Mouse (Mus musculus) left cerebral cortex, postnatal 10 days (tissue): Measurements from ENCODE around the gene Rasgef1b. TPM values are rescaled to one million over a fixed set of nuclear protein-coding genes. Genes with fewer than 3 reads are reported as not detected.

Experiments used
- DNase-seq, 2 experiments: peaks; one replicate each; pipeline ENCODE4 v3.0.0; 2021 to 2022; ENCODE audit warnings: low spot score in 2 of 2, mixed read lengths in 1 of 2; ENCODE audit errors: extremely low spot score in 1 of 2
- intact Hi-C: fragments of 180-260 bp; cut with DNase I; formaldehyde crosslinking; loops from one replicate; pipeline ENCODE4 v1.15.1; 2025
- total RNA-seq, 2 experiments: library from RNA; stranded (reverse); gene quantifications; 2 replicates each; pipeline ENCODE4 v1.2.3; 2021

Rasgef1b gene
- total RNA-seq, 2 experiments from 2014 or later, result 53.8 to 58.4 TPM

GRCm38 (mm10) chr5:99398472-99399070 lies 330.3 kb downstream of the Rasgef1b start:
- DNase-seq, result no peak
- intact Hi-C loops, result no loop called here

- intact Hi-C loops, result no loop called here
- no peak for DNase-seq
Observed at GRCm38 (mm10) chr5:99394578-99394977, 334.3 kb downstream of the Rasgef1b start.

- intact Hi-C loops, result no loop called here
- no peak for DNase-seq
Observed at GRCm38 (mm10) chr5:99391525-99391924, 337.3 kb downstream of the Rasgef1b start.

GRCm38 (mm10) chr5:99390776-99391175 lies 338.1 kb downstream of the Rasgef1b start:
- DNase-seq, result no peak
- intact Hi-C loops, result no loop called here

GRCm38 (mm10) chr5:99390314-99390713 lies 338.6 kb downstream of the Rasgef1b start:
- intact Hi-C loops, result no loop called here
- DNase-seq, result no peak

GRCm38 (mm10) chr5:99388585-99389250 lies 340.1 kb downstream of the Rasgef1b start:
- no peak for DNase-seq
- intact Hi-C loops, result no loop called here

- intact Hi-C loops, result no loop called here
- no peak for DNase-seq
Observed at GRCm38 (mm10) chr5:99388131-99388530, 340.7 kb downstream of the Rasgef1b start.

GRCm38 (mm10) chr5:99387185-99387981 lies 341.5 kb downstream of the Rasgef1b start:
- DNase-seq, result peak; percentile 44 to 62
- intact Hi-C loops, result no loop called here

- intact Hi-C loops, result no loop called here
Observed at GRCm38 (mm10) chr5:99386246-99386845, 342.5 kb downstream of the Rasgef1b start.

GRCm38 (mm10) chr5:99385737-99386136 lies 343.1 kb downstream of the Rasgef1b start:
- no peak for DNase-seq
- intact Hi-C loops, result no loop called here

More at GRCm38 (mm10) chr5:99386246-99386845, 342.5 kb downstream of the Rasgef1b start:
- no peak for DNase-seq

GRCm38 (mm10) chr5:99385090-99385489 lies 343.8 kb downstream of the Rasgef1b start:
- no peak for DNase-seq
- intact Hi-C loops, result no loop called here

- intact Hi-C loops, result no loop called here
- peak; percentile 27 to 52 for DNase-seq
Observed at GRCm38 (mm10) chr5:99383783-99384281, 345.0 kb downstream of the Rasgef1b start.

- intact Hi-C loops, result no loop called here
- no peak for DNase-seq
Observed at GRCm38 (mm10) chr5:99382786-99383185, 346.1 kb downstream of the Rasgef1b start.

GRCm38 (mm10) chr5:99381639-99382038 lies 347.2 kb downstream of the Rasgef1b start:
- no peak for DNase-seq
- intact Hi-C loops, result no loop called here

- DNase-seq, result no peak
- intact Hi-C loops, result no loop called here
Observed at GRCm38 (mm10) chr5:99380882-99381281, 348.0 kb downstream of the Rasgef1b start.

GRCm38 (mm10) chr5:99380166-99380565 lies 348.7 kb downstream of the Rasgef1b start:
- DNase-seq, result no peak
- intact Hi-C loops, result no loop called here

- intact Hi-C loops, result no loop called here
- no peak for DNase-seq
Observed at GRCm38 (mm10) chr5:99378437-99379226, 350.2 kb downstream of the Rasgef1b start.

GRCm38 (mm10) chr5:99375725-99376124 lies 353.1 kb downstream of the Rasgef1b start:
- intact Hi-C loops, result no loop called here
- DNase-seq, result no peak
